Mouse (Mus musculus): ENCODE results near the gene Zfand3.

Zfand3 gene

GRCm38 (mm10) chr17:30004203-30005102 is at the start of gene Zfand3:
TSS of gene Zfand3 (plus strand) at chr17:30004733.
- DNase-seq, result peak; percentile 87 to 88

DNA sequence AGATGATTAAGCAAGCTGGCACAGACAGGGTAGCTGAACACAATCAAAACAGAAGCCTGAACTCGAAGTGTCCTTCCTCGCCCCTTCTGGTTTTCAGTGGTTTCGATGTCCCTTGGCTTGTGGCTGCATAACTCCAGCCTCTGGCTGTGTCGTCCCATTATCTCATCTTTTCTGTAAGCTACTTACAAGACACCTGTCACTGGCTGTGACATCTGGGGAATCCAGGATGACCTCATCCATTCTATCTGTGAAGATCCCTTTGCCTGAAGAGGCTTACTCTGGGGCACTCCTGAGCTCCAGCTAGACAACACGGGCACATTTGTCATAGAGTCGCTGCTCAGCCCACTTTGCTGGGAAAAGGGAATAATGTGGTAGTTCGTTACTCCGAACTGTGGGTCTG is 48.7 kb upstream of the Zfand3 start:
- DNase-seq, result no peak

DNA sequence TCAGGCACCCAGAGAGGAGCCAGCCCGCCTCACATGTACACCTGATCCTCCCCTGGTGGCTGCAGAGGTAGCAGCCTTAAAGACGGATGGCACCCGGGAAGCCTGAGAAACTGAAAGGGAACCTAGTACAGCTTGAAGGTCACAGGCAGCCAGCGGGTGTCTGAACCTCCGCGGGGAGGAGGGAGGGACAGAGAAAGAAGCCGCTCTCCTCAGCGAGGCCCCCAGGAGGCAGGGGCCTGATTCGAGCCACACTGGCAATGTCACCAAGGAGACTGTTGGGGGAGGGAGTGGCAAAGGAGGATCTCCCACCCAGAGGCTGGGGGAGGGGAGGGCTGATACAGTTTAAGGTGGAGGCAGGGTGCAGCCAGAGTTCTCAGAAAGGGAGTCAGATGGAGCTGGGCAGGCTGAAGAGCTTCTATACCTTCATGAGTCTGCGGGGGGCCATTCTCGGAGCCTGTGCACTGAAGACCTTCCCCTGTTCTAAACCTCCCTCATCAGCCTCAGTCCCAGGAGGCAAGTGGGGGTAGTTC is 40.7 kb upstream of the Zfand3 start:
- DNase-seq, result peak; percentile 42 to 46

GRCm38 (mm10) chr17:29965506-29965905 is 39.0 kb upstream of the Zfand3 start:
- no peak for DNase-seq

GRCm38 (mm10) chr17:29970037-29970555 is 34.4 kb upstream of the Zfand3 start, which contains the start of gene Mdga1:
TSS of gene Mdga1 (minus strand) at chr17:29970087.
- DNase-seq, result no peak

DNA sequence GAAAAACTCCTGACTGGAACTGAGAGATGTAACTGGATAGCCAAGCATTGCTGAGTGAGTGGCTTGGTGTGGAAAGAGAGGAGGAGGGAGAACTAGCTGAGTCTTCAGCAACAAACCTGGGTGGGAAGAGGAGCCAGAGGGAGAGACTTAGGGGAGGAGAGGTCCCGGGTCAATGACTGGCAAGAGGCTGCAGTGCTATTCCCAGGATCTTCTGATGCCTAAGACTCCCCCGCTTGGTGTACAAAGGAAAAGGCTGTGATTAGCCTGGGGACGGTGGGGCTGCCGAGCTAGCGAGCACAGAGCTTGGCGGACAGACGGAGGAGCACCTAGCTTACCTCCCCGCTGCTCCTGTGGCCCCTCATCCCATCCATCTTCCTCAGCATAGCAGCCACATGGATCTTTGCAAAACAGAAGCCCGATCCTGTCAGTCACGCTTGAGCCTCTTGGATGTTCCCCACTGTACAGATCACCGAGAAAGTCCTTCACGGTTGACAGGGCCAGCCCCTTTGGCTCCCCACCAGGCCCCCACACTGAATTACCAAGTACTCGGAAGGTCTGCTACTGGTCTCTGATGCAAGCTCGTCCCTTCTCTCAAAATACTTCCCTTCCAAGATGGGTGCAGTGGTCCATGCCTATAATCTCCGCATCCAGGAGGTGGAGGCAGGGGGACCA is 32.6 kb upstream of the Zfand3 start:
- no peak for DNase-seq

DNA sequence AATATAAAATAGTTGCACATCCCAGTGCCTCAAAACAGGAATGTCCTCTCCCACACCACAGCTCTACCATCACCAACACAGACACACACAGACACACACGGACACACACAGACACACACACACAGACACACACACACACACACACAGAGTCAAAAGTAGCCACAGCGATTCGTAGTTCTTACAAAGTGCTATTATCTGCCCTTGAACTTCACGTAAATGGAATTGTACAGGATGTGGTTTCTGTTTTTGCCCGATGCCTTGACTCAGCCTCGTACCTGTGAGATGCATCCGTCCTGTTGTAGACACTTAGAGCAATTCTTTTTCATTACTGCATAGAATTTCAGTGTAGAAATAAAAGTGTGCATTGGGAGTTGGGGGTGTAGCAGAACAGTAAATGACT is 31.3 kb upstream of the Zfand3 start:
- DNase-seq, result peak; percentile 15 to 36

GRCm38 (mm10) chr17:29975731-29976130 is 28.8 kb upstream of the Zfand3 start:
- peak; percentile 71 to 73 for DNase-seq

- DNase-seq, result no peak
Measured at GRCm38 (mm10) chr17:29979020-29979419, 25.5 kb upstream of the Zfand3 start.

- peak; percentile 51 to 58 for DNase-seq
Measured at GRCm38 (mm10) chr17:29979841-29980240, 24.7 kb upstream of the Zfand3 start.

DNA sequence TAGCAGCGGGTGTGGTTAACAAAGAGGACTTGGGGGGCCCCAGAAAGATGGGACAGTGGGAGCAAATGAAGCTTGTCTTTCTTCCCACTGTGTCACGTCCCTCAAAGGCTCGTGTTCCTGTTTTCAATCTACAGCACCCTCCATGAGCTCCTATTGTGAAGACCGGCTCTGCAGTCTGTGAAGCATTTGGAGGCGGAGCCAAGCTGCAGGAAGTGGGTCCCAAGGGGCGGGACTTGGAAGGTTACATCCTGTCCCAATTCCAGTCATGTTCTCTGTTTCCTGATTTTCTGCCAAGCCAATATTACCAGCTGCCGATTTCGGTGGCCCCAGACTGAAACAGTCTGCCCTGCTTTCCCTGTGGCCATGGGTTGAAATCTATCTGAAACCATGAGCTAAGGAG is 23.0 kb upstream of the Zfand3 start:
- DNase-seq, result no peak

GRCm38 (mm10) chr17:29983190-29983589 is 21.3 kb upstream of the Zfand3 start:
- DNase-seq, result no peak

GRCm38 (mm10) chr17:29984931-29985330 is 19.6 kb upstream of the Zfand3 start:
- no peak for DNase-seq

DNA sequence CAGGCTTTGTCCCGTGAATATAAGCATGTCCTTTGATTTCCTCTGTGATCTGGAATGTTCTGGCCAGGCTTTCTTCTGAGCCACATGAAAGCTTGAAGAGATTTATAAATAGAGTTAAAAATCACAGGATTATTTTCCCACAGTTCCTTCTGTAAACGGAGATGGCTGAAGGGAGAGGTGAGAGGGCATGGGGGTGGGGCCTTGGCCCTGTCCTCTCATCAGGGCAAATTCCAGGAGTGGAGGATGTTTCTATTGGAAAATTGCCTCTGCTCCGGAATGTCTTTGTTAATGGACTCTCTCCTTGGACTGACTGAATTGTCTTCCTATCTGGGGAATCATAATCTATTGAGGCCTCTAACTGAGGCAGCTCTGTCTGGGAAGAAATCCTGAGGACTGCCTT is 19.0 kb upstream of the Zfand3 start:
- no peak for DNase-seq

GRCm38 (mm10) chr17:29988141-29988540 is 16.4 kb upstream of the Zfand3 start:
- DNase-seq, result no peak

- no peak for DNase-seq
Measured at GRCm38 (mm10) chr17:29989653-29990052, 14.9 kb upstream of the Zfand3 start.

GRCm38 (mm10) chr17:29990136-29990535 is 14.4 kb upstream of the Zfand3 start:
- no peak for DNase-seq

- DNase-seq, result no peak
Measured at GRCm38 (mm10) chr17:29990845-29991244, 13.7 kb upstream of the Zfand3 start.

GRCm38 (mm10) chr17:29993488-29993887 is 11.0 kb upstream of the Zfand3 start:
- DNase-seq, result no peak

GRCm38 (mm10) chr17:29994011-29994410 is 10.5 kb upstream of the Zfand3 start:
- DNase-seq, result no peak

GRCm38 (mm10) chr17:29994459-29994858 is 10.1 kb upstream of the Zfand3 start:
- no peak for DNase-seq

GRCm38 (mm10) chr17:29995986-29996385 is 8.5 kb upstream of the Zfand3 start:
- DNase-seq, result no peak

DNA sequence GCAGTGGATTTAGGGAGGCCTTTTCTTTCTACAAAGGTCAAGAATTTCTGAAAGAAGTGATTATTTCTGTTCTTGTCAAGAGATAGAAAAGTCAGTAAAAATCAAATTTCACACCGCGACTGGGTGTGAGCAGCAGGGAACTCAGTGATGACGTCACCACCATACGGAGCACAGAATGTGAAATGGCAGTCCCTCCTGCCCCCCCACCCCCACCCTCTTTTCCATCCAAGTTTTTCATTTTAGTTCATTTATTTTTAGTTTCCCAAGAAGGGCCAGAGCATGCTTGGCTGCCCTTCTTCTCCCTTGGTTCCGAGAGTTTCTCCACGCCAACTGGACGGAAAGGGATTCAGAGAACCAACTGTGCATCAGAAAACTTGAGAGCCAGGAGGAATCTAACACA is 6.8 kb upstream of the Zfand3 start:
- DNase-seq, result no peak

Data from thymus, postnatal 36 days (tissue).